Mouse (Mus musculus) left cerebral cortex, postnatal 14 days (tissue): ENCODE data around the gene Vmn2r9. TPM values are rescaled to one million over a fixed set of nuclear protein-coding genes. Genes with fewer than 3 reads are reported as not detected.
"Not testable (repeated sequence)": the region's sequence is repeated elsewhere in the genome, so short reads cannot be mapped to it uniquely, and the experiment has no call there.

Source experiments
- DNase-seq, 2 experiments: peaks; one replicate each; pipeline ENCODE4 v3.0.0; 2021 to 2022; ENCODE audit warnings: low spot score in 2 of 2, mixed read lengths in 1 of 2
- intact Hi-C: fragments of 180-260 bp; cut with DNase I; formaldehyde crosslinking; loops from one replicate; pipeline ENCODE4 v1.15.1; 2025
- long read RNA-seq, 2 experiments: library from polyadenylated mRNA; stranded (forward); transcript quantifications; one replicate each; pipeline ENCODE4 v2.0.0; 2021
- total RNA-seq, 2 experiments: library from RNA; stranded (reverse); gene quantifications; 2 replicates each; pipeline ENCODE4 v1.2.3; 2021

The Vmn2r9 gene
- total RNA-seq = not detected
- long read RNA-seq, experiment 1 = 0 reads
- long read RNA-seq, experiment 2 = 0 reads

DNA sequence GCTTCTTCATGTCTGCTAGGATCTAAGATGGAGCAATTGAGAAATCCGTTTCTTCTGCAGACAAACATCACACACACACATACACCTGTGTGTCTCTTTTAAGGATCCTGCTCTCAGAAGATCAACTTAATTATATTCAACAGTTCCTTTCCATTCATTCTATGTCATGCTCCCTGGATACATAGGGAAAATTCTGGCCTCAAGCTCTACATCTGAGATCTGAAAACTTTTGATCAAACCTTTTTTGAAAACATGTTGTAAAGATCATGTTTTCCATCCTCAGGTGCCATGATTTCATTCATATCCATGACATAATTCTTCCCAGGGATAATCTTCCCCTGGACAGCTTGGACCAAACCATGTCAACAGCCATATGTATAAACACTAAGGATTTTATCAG lies at the start of gene Vmn2r9:
TSS of gene Vmn2r9 (minus strand) at position 101 of the 400 bp plus-strand sequence.
- intact Hi-C loops, DNase-seq: not testable (repeated sequence)

DNA sequence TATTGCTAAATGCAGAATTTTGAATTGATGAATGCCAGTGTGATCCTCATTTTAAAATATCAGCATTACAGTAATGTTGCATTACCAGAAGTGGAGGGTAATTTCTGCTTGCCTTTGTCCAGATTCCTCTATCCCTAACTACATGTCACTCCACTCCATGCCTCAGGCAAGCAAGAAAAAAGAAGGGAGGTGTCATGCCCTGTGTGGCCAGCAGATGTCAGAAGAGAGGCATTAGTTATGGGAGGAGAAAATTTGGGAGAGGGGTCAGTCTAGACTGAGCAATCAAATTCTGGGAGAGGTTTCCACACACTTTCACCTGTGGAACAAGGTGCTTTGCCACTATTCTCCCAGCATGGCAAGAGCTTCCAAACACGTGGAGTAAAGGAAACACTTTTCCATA lies 14.3 kb upstream of the Vmn2r9 start:
- DNase-seq, intact Hi-C loops: not testable (repeated sequence)

DNA sequence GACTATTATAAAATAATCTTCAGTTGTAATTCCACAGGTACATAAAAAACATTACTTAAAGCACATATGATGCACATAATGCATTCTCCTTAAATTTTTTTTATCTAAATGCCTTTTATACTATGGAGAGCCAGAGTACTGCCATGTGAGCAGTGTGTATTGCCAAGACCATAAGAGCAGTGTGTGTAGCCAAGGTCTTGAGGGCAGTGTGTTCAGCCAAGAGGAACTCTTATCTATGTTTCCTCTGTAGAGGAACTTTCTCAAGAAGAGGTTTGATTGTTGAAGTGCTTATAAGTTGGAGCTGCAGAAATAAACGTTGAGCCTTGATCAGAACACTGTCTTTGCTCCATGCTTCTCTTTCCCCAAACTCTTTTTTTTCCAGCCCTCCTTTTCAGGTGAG lies 2.9 kb downstream of the Vmn2r9 start:
- intact Hi-C loops = no loop called here
- DNase-seq = no peak

DNA sequence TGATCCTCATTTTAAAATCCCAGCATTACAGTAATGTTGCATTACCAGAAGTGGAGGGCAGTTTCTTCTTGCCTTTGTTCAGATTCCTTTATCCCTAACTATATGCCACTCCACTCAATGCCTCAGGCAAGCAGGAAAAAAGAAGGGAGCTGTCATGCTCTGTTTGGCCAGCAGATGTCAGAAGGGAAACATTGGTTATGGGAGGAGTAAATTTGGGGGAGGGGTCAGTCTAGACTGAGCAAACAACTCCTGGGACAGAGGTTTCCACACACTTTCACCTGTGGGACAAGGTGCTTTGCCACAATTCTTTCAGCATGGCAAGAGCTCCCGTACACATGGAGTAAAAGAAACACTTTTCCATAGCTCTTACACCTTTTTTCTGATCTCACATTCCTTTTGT lies 16.2 kb downstream of the Vmn2r9 start:
- intact Hi-C loops = no loop called here
- no peak for DNase-seq

DNA sequence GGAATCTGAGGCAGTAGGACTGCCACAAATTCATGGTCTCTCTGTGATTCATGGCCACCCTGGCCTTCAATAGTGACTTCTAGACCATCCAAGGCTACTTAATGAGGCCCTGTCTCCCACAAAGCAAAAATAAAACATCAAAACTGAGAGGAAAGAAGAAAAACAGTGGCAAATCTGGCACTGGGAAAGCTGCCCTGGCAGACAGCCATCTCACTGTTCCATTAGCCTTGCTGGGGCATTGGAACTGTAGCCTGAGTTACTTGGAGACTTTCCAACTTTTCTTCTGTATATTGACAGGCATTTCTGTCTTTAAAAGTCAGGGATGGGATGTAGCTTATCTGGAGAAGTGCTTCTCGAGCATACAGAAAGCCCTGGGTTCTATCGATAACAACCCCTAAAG lies 29.1 kb downstream of the Vmn2r9 start:
- intact Hi-C loops = no loop called here
- DNase-seq = peak in 1 of 2 experiments; percentile 1

DNA sequence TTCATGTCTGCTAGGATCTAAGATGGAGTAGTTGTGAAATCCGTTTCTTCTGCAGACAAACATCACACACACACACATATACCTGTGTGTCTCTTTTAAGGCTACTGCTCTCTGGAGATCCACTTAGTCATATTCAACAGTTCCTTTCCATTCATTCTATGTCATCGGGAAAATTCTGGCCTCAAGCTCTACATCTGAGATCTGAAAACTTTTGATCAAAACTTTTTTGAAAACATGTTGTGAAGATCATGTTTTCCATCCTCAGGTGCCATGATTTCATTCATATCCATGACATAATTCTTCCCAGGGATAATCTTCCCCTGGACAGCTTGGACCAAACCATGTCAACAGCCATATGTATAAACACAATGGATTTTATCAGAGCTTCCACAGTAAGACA lies 43.7 kb downstream of the Vmn2r9 start, which contains the start of gene Vmn2r8:
TSS of gene Vmn2r8 (minus strand) at position 101 of the 400 bp plus-strand sequence.
- DNase-seq, intact Hi-C loops: not testable (repeated sequence)

DNA sequence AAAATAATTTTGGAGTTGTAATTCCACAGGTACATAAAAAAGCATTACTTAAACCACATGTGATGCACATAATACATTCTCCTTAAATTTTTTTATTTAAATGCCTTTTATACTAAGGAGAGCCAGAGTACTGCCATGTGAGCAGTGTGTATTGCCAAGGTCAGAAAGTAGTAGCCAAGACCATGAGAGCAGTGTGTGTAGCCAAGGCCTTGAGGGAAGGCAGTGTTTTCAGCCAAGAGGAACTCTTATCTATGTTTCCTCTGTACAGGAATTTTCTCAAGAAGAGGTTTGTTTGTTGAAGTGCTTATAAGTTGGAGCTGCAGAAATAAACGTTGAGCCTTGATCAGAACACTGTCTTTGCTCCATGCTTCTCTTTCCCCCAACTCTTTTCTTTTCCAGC lies 48.8 kb downstream of the Vmn2r9 start:
- no peak for DNase-seq
- intact Hi-C loops = no loop called here

DNA sequence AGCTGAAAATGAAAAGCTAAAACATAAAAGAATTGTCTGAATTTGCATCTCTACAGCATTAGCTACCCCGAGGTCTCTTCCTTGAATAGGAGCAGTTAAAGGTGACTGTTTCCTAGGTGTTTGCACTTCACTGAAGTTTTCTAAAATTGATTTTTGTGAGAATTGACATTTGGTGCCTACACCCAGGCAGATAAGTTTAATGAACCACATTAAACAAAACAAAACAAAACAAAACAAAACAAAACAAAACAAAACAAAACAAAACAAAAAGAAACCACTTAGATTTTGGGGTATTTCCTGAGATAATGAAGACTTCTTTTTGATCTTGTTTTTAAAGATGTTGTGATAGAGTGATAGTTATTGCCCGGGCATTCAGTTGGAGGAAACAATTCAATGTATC lies 57.1 kb downstream of the Vmn2r9 start, which contains the start of gene Tmed11:
TSS of gene Tmed11 (minus strand) at position 101 of the 400 bp plus-strand sequence.
- intact Hi-C loops, DNase-seq: not testable (repeated sequence)

DNA sequence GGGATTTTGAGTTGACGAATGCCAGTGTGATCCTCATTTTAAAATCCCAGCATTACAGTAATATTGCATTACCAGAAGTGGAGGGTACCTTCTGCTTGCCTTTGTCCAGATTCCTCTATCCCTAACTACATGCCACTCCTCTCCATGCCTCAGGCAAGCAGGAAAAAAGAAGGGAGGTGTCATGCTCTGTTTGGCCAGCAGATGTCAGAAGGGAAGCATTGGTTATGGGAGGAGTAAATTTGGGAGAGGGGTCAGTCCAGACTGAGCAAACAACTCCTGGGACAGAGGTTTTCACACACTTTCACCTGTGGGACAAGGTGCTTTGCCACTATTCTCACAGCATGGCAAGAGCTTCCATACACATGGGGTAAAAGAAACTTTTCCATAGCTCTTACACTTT lies 62.0 kb downstream of the Vmn2r9 start:
- DNase-seq, intact Hi-C loops: not testable (repeated sequence)

Other genes starting within 250 kb of the Vmn2r9 start
- gene Gak, start 222.8 kb downstream of the Vmn2r9 start, total RNA-seq = 10 to 100 TPM; 87.3 to 90.5 TPM
- 10 to 100 TPM; 38.3 to 44.2 TPM for gene Tmem175, start 222.8 kb downstream of the Vmn2r9 start, total RNA-seq
- 1 to 10 TPM; 9.6 TPM for gene Idua, start 192.3 kb downstream of the Vmn2r9 start, total RNA-seq
- gene Dgkq, start 182.9 kb downstream of the Vmn2r9 start, total RNA-seq = 10 to 100 TPM; 51.4 to 53.5 TPM
- 1 to 10 TPM; 1.3 to 2.6 TPM for gene Slc26a1, start 177.0 kb downstream of the Vmn2r9 start, total RNA-seq
- 10 to 100 TPM; 14.4 to 20.7 TPM for gene Fgfrl1, start 160.2 kb downstream of the Vmn2r9 start, total RNA-seq
- gene Rnf212, start 77.6 kb downstream of the Vmn2r9 start, total RNA-seq = not detected
- not detected for gene Tmed11, start 57.2 kb downstream of the Vmn2r9 start, total RNA-seq
- not detected for gene Vmn2r8, start 43.8 kb downstream of the Vmn2r9 start, total RNA-seq
- not detected for gene Vmn2r10, start 153.9 kb upstream of the Vmn2r9 start, total RNA-seq
- gene Vmn2r11, start 207.0 kb upstream of the Vmn2r9 start, total RNA-seq = not detected
- gene Vmn2r12, start 245.3 kb upstream of the Vmn2r9 start, total RNA-seq = not detected